21 mouse cellular contexts compared by ENCODE assay signal in genomic region chr2:148159028-148159600, GRCm38 (mm10).
DNase-seq lines count a peak whose midpoint lies in the region; ATAC-seq and TF ChIP-seq lines count a peak whose summit lies in the region.
"Had no signal": no experiment of that assay in that cellular context is flagged by ENCODE, and none has a peak within 500 bp of the region (broad histone marks: within the 10 kb centered on the region; RNA-seq: fewer than 3 reads in every experiment).

No protein-coding gene starts in this region.

- no peaks in the 10 kb centered on the region for H3K27me3 ChIP-seq in kidney, embryonic 15.5 days
- no peaks in the 10 kb centered on the region for H3K27me3 ChIP-seq in liver, postnatal 0 days (ENCODE audit: insufficient read depth, low read length)
- H3K27me3 ChIP-seq: heart, embryonic 15.5 days; limb, embryonic 12.5 days; liver, embryonic 13.5 days; lung, embryonic 15.5 days had no signal

- H3K9me3 ChIP-seq in kidney, embryonic 15.5 days (replicated peaks): no peaks in the 10 kb centered on the region
- no peaks in the 10 kb centered on the region for H3K9me3 ChIP-seq in liver, postnatal 0 days (ENCODE audit: low read length)
- H3K9me3 ChIP-seq: heart, embryonic 15.5 days; limb, embryonic 12.5 days; liver, embryonic 13.5 days; lung, embryonic 15.5 days had no signal

- no peak overlapping the region for H3K4me3 ChIP-seq in kidney, embryonic 15.5 days (replicated peaks)
- H3K4me3 ChIP-seq in liver, postnatal 0 days (ENCODE audit: low read depth, low read length): no peak overlapping the region
- H3K4me3 ChIP-seq: forebrain, embryonic 10.5 days; heart, embryonic 15.5 days; limb, embryonic 12.5 days; liver, embryonic 13.5 days; lung, embryonic 15.5 days had no signal

- ATAC-seq in kidney, embryonic 15.5 days (replicated peaks; ENCODE audit: low FRiP score): no peak
- ATAC-seq in liver, postnatal 0 days: no peak
- ATAC-seq: forebrain, postnatal 0 days; hindbrain, embryonic 16.5 days; intestine, embryonic 16.5 days had no signal

- no peak overlapping the region for H3K4me2 ChIP-seq in kidney, embryonic 15.5 days
- H3K4me2 ChIP-seq in liver, postnatal 0 days (ENCODE audit: low read depth, low read length): no peak overlapping the region
- H3K4me2 ChIP-seq: heart, embryonic 15.5 days; limb, embryonic 12.5 days; liver, embryonic 13.5 days; lung, embryonic 15.5 days; midbrain, embryonic 11.5 days had no signal

- WGBS in kidney, embryonic 15.5 days: 51% methylated on average over 8 of the region's 8 CpGs
- 69% methylated on average over 8 of the region's 8 CpGs for WGBS in liver, postnatal 0 days (ENCODE audit: insufficient replicate concordance)

- no peak overlapping the region for H3K9ac ChIP-seq in kidney, embryonic 15.5 days
- no peak overlapping the region for H3K9ac ChIP-seq in liver, postnatal 0 days (replicated peaks)
- H3K9ac ChIP-seq: forebrain, postnatal 0 days; heart, embryonic 15.5 days; limb, embryonic 12.5 days; liver, embryonic 13.5 days; lung, embryonic 15.5 days had no signal

- H3K36me3 ChIP-seq in kidney, embryonic 15.5 days: no peaks in the 10 kb centered on the region
- no peaks in the 10 kb centered on the region for H3K36me3 ChIP-seq in liver, postnatal 0 days (replicated peaks; ENCODE audit: insufficient read depth, low read length)
- H3K36me3 ChIP-seq: forebrain, embryonic 10.5 days; heart, embryonic 15.5 days; limb, embryonic 12.5 days; liver, embryonic 13.5 days; lung, embryonic 15.5 days had no signal

- no peak for TF ChIP-seq CTCF in liver, postnatal 0 days (IDR thresholded peaks at IDR 0.05; ENCODE audit: low read depth)

- no peak for TF ChIP-seq EP300 in liver, postnatal 0 days (IDR thresholded peaks at IDR 0.05; ENCODE audit: low read depth)

- peak; percentile 3 for DNase-seq in embryo, embryonic 10 days (ENCODE audit: low spot score)
- DNase-seq in embryo, embryonic 10.5 days (ENCODE audit: low spot score): no peak
- peak; percentile 23 for DNase-seq in kidney, adult 9 months
- peak; percentile 35 for DNase-seq in brain, adult 2 months (ENCODE audit: low read depth, low spot score)
- peak; percentile 57 to 66 for DNase-seq in kidney, postnatal 4 days
- DNase-seq in spleen, adult 12 weeks (ENCODE audit: low spot score): no peak
- no peak for DNase-seq in liver, postnatal 0 days
- DNase-seq: B cell, adult 2 months; cerebellum, adult 8-10 months; forebrain, postnatal 0 days; heart, adult 18-20 months; liver, embryonic 13.5 days; thymus, postnatal 4 days had no signal

- no peak overlapping the region for H3K27ac ChIP-seq in kidney, embryonic 15.5 days
- no peak overlapping the region for H3K27ac ChIP-seq in liver, postnatal 0 days (ENCODE audit: low read depth)
- H3K27ac ChIP-seq: forebrain, embryonic 10.5 days; heart, embryonic 15.5 days; limb, embryonic 12.5 days; liver, embryonic 13.5 days; lung, embryonic 15.5 days had no signal

- H3K4me1 ChIP-seq in kidney, embryonic 15.5 days: 0 out of 2 replicates have a peak, but pooled peaks cover 3% of the 10 kb centered on the region
- no peaks in the 10 kb centered on the region for H3K4me1 ChIP-seq in liver, postnatal 0 days (ENCODE audit: insufficient read depth)
- H3K4me1 ChIP-seq: heart, embryonic 15.5 days; limb, embryonic 12.5 days; liver, embryonic 13.5 days; lung, embryonic 15.5 days had no signal

Comparison
In these comparisons a context has a peak if more than half of its experiments do, and no peak if none do; other contexts are left out.
1. DNase-seq: peak in embryo, embryonic 10 days (single experiment), kidney, adult 9 months (single experiment), brain, adult 2 months (single experiment) and kidney, postnatal 4 days (2 of 2); none in embryo, embryonic 10.5 days (single experiment), spleen, adult 12 weeks (single experiment) and liver, postnatal 0 days (single experiment).